Mouse (Mus musculus) liver, adult 2 months (tissue): ENCODE data around the gene Actn1. TPM values are rescaled to one million over a fixed set of nuclear protein-coding genes. Genes with fewer than 3 reads are reported as not detected.
"Not testable (repeated sequence)": the region's sequence is repeated elsewhere in the genome, so short reads cannot be mapped to it uniquely, and the experiment has no call there.

Source experiments
- DNase-seq: peaks from one replicate; pipeline ENCODE4 v3.0.0-alpha.2; 2011; ENCODE audit warnings: low read depth, low spot score; ENCODE audit errors: extremely low read depth
- H3K27ac ChIP-seq: fragments of 200-500 bp; replicated peaks from 2 replicates; pipeline ENCODE4 v1.5.1; 2012; ENCODE audit warnings: low read depth, mild to moderate bottlenecking, control low read depth, inconsistent platforms, low read length; ENCODE audit not compliant: insufficient read depth
- H3K27me3 ChIP-seq: fragments of 200-500 bp; 2 replicates; pipeline ENCODE4 v1.6.1; 2012; ENCODE audit warnings: mild to moderate bottlenecking, moderate library complexity, low read length, inconsistent platforms; ENCODE audit not compliant: control insufficient read depth, insufficient read depth
- H3K36me3 ChIP-seq: fragments of 200-500 bp; 2 replicates; pipeline ENCODE4 v1.6.1; 2012; ENCODE audit warnings: low read length, inconsistent platforms; ENCODE audit not compliant: control insufficient read depth, insufficient read depth
- H3K4me1 ChIP-seq: fragments of 200-500 bp; 2 replicates; pipeline ENCODE4 v1.6.1; 2011; ENCODE audit warnings: low read length; ENCODE audit not compliant: control insufficient read depth, insufficient read depth
- H3K4me3 ChIP-seq: fragments of 200-500 bp; 2 replicates; pipeline ENCODE4 v1.5.1; 2011; ENCODE audit warnings: low read depth, mild to moderate bottlenecking, control low read depth, low read length, moderate library complexity; ENCODE audit not compliant: insufficient read depth
- H3K79me2 ChIP-seq: fragments of 200-500 bp; 2 replicates; pipeline ENCODE4 v1.6.1; 2012; ENCODE audit warnings: inconsistent platforms, mild to moderate bottlenecking, low read length, moderate library complexity; ENCODE audit not compliant: control insufficient read depth, insufficient read depth
- H3K9ac ChIP-seq: fragments of 200-500 bp; 2 replicates; pipeline ENCODE4 v1.6.1; 2012; ENCODE audit warnings: low read depth, mild to moderate bottlenecking, control low read depth, inconsistent platforms, low read length
- CTCF ChIP-seq: fragments of 200-500 bp; IDR thresholded peaks from 2 replicates; pipeline ENCODE4 v1.5.1; 2011; ENCODE audit warnings: low read depth, low read length, control low read depth
- POLR2A ChIP-seq: fragments of 200-500 bp; IDR thresholded peaks from 2 replicates; pipeline ENCODE4 v1.6.1; 2011; ENCODE audit warnings: low read length, control low read depth; ENCODE audit not compliant: insufficient read depth; ENCODE audit errors: extremely low read depth
- WGBS: fragments of 180-500 bp; shearing (Covaris S2); methylation state at CpG from one replicate; pipeline ENCODE4 v1.1.7; 2018; 5-methylcytosine and 5-hydroxymethylcytosine counted together
- polyA plus RNA-seq: library from polyadenylated mRNA; depleted of rRNA; stranded (reverse); fragments of >200 nt; gene quantifications from 2 replicates; pipeline ENCODE4 v1.2.3, GENCODE M21; 2012
- total RNA-seq: library from RNA; depleted of rRNA; stranded (reverse); fragments of >200 nt; gene quantifications from 2 replicates; pipeline ENCODE4 v1.2.3, GENCODE M21; 2014

Gene Actn1
- total and polyA plus RNA-seq, 2 experiments: 15.4 to 17.6 TPM

GRCm38 (mm10) chr12:80267962-80268361, 7.8 kb upstream of the Actn1 start:
- DNase-seq: no peak
- Histone ChIP-seq H3K79me2 (no peaks in the 10 kb centered on the region), H3K36me3 (no peaks in the 10 kb centered on the region), H3K4me3 (no peak overlapping the region), H3K27me3 (no peaks in the 10 kb centered on the region), H3K9ac (no peak overlapping the region), H3K4me1 (peaks cover under 1% of the 10 kb centered on the region; the same call in 1 of the 2 replicates), H3K27ac (no peak overlapping the region)
- 91% methylated on average over 6 of the region's 6 CpGs for WGBS
- TF ChIP-seq CTCF: no peak
- no peak for TF ChIP-seq POLR2A

- not testable (repeated sequence) for DNase-seq, H3K4me3 ChIP-seq, H3K4me1 ChIP-seq, H3K27me3 ChIP-seq, H3K9ac ChIP-seq, H3K36me3 ChIP-seq, H3K79me2 ChIP-seq, H3K27ac ChIP-seq
- WGBS: 86% methylated on average over 7 of the region's 7 CpGs
These were observed 4.2 kb upstream of the Actn1 start for GRCm38 (mm10) chr12:80264388-80264787.

GRCm38 (mm10) chr12:80260744-80261695, 849 bp upstream of the Actn1 start:
- DNase-seq: no peak
- Histone ChIP-seq H3K4me1 (no peaks in the 10 kb centered on the region), H3K4me3 (peak overlapping the region; percentile 63), H3K36me3 (no peaks in the 10 kb centered on the region), H3K27ac (peak overlapping the region; percentile 62), H3K9ac (peak overlapping the region; percentile 74), H3K27me3 (no peaks in the 10 kb centered on the region), H3K79me2 (peaks cover 28% of the 10 kb centered on the region)
- TF ChIP-seq POLR2A (no peak), CTCF (no peak)
- WGBS: 23% methylated on average over 25 of the region's 25 CpGs

- Histone ChIP-seq H3K27me3 (no peaks in the 10 kb centered on the region), H3K4me3 (peak overlapping the region; percentile 63), H3K9ac (peak overlapping the region; percentile 74), H3K4me1 (no peaks in the 10 kb centered on the region), H3K27ac (peak overlapping the region; percentile 42), H3K79me2 (peaks cover 40% of the 10 kb centered on the region), H3K36me3 (no peaks in the 10 kb centered on the region)
- WGBS: under 1% methylated on average over 64 of the region's 64 CpGs
- peak; percentile 48 for DNase-seq
- TF ChIP-seq POLR2A (0 out of 2 replicates have a peak, but pooled peaks have one; percentile 8), CTCF (peak; percentile 6; the same call in 1 of the 2 replicates)
These were observed 735 bp downstream of the Actn1 start for GRCm38 (mm10) chr12:80259216-80260055.

- no peak for DNase-seq
- H3K27ac ChIP-seq: no peak overlapping the region
- no peaks in the 10 kb centered on the region for H3K36me3 ChIP-seq
- 8% methylated on average over 22 of the region's 22 CpGs for WGBS
- no peaks in the 10 kb centered on the region for H3K27me3 ChIP-seq
- H3K9ac ChIP-seq: peak overlapping the region; percentile 74
- H3K4me1 ChIP-seq: no peaks in the 10 kb centered on the region
- TF ChIP-seq POLR2A: no peak
- no peak for TF ChIP-seq CTCF
- H3K79me2 ChIP-seq: peaks cover 47% of the 10 kb centered on the region
- peak overlapping the region; percentile 63 for H3K4me3 ChIP-seq
These were observed 1.5 kb downstream of the Actn1 start for GRCm38 (mm10) chr12:80258520-80259215.
